Mouse (Mus musculus): ENCODE results near the gene Samd11. TPM values are rescaled to one million over a fixed set of nuclear protein-coding genes. Genes with fewer than 3 reads are reported as not detected.

Gene Samd11
- polyA plus RNA-seq, 1 experiment from 2014 or later = 2.6 TPM

GRCm38 (mm10) chr4:156203001-156203412 lies 52.5 kb downstream of the Samd11 start, which contains the start of gene AW011738:
AW011738 (plus strand) TSS chr4:156203304.
- no peaks in the 10 kb centered on the region for H3K27me3 ChIP-seq (ENCODE audit: control insufficient read depth, insufficient read depth, low read length)
- WGBS = 1% methylated on average over 30 of the region's 39 CpGs
- peak; percentile 82 for DNase-seq (ENCODE audit: low spot score)
- H3K4me1 ChIP-seq (ENCODE audit: control insufficient read depth, insufficient read depth, low read length) = peaks cover 12% of the 10 kb centered on the region
- H3K27ac ChIP-seq (ENCODE audit: low read depth, low read length) = peak within 1 kb of the TSS; percentile 49; the same call in 1 of the 2 replicates
- H3K9me3 ChIP-seq (ENCODE audit: control insufficient read depth, low read length) = no peaks in the 10 kb centered on the region
- H3K36me3 ChIP-seq (ENCODE audit: control insufficient read depth, insufficient read depth, low read length) = no peaks in the 10 kb centered on the region
- H3K4me3 ChIP-seq (ENCODE audit: low read depth, low read length) = peak within 1 kb of the TSS; percentile 62
- peak within 1 kb of the TSS; percentile 79 for H3K9ac ChIP-seq (ENCODE audit: low read length)
- peak within 1 kb of the TSS; percentile 97 for H3K4me2 ChIP-seq (ENCODE audit: low read depth)
- ATAC-seq (ENCODE audit: insufficient read depth, low FRiP score, low TSS enrichment) = peak; percentile 80

GRCm38 (mm10) chr4:156202462-156202893 lies 53.0 kb downstream of the Samd11 start:
- Histone ChIP-seq H3K9me3 (ENCODE audit: control insufficient read depth, low read length) (no peaks in the 10 kb centered on the region), H3K4me3 (ENCODE audit: low read depth, low read length) (peak overlapping the region; percentile 62), H3K27ac (ENCODE audit: low read depth, low read length) (no peak overlapping the region), H3K4me2 (ENCODE audit: low read depth) (peak overlapping the region; percentile 97), H3K36me3 (ENCODE audit: control insufficient read depth, insufficient read depth, low read length) (no peaks in the 10 kb centered on the region), H3K27me3 (ENCODE audit: control insufficient read depth, insufficient read depth, low read length) (no peaks in the 10 kb centered on the region), H3K4me1 (ENCODE audit: control insufficient read depth, insufficient read depth, low read length) (peaks cover 12% of the 10 kb centered on the region), H3K9ac (ENCODE audit: low read length) (peak overlapping the region; percentile 32; the same call in 1 of the 2 replicates)
- WGBS = 49% methylated on average over 12 of the region's 12 CpGs
- ATAC-seq (ENCODE audit: insufficient read depth, low FRiP score, low TSS enrichment) = no peak
- peak; percentile 10 for DNase-seq (ENCODE audit: low spot score)

- no peak within 1 kb of the TSS for H3K9ac ChIP-seq (ENCODE audit: low read length)
- DNase-seq (ENCODE audit: low spot score) (no peak), ATAC-seq (ENCODE audit: insufficient read depth, low FRiP score, low TSS enrichment) (no peak)
- H3K4me3 ChIP-seq (ENCODE audit: low read depth, low read length) = no peak within 1 kb of the TSS
- H3K4me1 ChIP-seq (ENCODE audit: control insufficient read depth, insufficient read depth, low read length) = peaks cover 12% of the 10 kb centered on the region
- H3K36me3 ChIP-seq (ENCODE audit: control insufficient read depth, insufficient read depth, low read length) = no peaks in the 10 kb centered on the region
- H3K27ac ChIP-seq (ENCODE audit: low read depth, low read length) = no peak within 1 kb of the TSS
- no peak within 1 kb of the TSS for H3K4me2 ChIP-seq (ENCODE audit: low read depth)
- H3K9me3 ChIP-seq (ENCODE audit: control insufficient read depth, low read length) = no peaks in the 10 kb centered on the region
- no peaks in the 10 kb centered on the region for H3K27me3 ChIP-seq (ENCODE audit: control insufficient read depth, insufficient read depth, low read length)
- 68% methylated on average over 10 of the region's 10 CpGs for whole genome bisulfite sequencing
Measured at GRCm38 (mm10) chr4:156200623-156201475, 54.6 kb downstream of the Samd11 start, which contains the start of gene Isg15. Isg15 (minus strand) TSS chr4:156200818.

GRCm38 (mm10) chr4:156197829-156198205 lies 57.6 kb downstream of the Samd11 start:
- peak overlapping the region; percentile 93 for H3K27ac ChIP-seq (ENCODE audit: low read depth, low read length)
- H3K9ac ChIP-seq (ENCODE audit: low read length) = peak overlapping the region; percentile 50
- H3K9me3 ChIP-seq (ENCODE audit: control insufficient read depth, low read length) = no peaks in the 10 kb centered on the region
- 0% methylated on average over 26 of the region's 26 CpGs for WGBS
- peaks cover 4% of the 10 kb centered on the region for H3K36me3 ChIP-seq (ENCODE audit: control insufficient read depth, insufficient read depth, low read length)
- peak; percentile 96 for DNase-seq (ENCODE audit: low spot score)
- peak; percentile 95 for ATAC-seq (ENCODE audit: insufficient read depth, low FRiP score, low TSS enrichment)
- peak overlapping the region; percentile 84 for H3K4me3 ChIP-seq (ENCODE audit: low read depth, low read length)
- H3K27me3 ChIP-seq (ENCODE audit: control insufficient read depth, insufficient read depth, low read length) = no peaks in the 10 kb centered on the region
- H3K4me2 ChIP-seq (ENCODE audit: low read depth) = peak overlapping the region; percentile 40
- peaks cover 27% of the 10 kb centered on the region for H3K4me1 ChIP-seq (ENCODE audit: control insufficient read depth, insufficient read depth, low read length)

- peak within 1 kb of the TSS; percentile 93 for H3K27ac ChIP-seq (ENCODE audit: low read depth, low read length)
- peak; percentile 78 for ATAC-seq (ENCODE audit: insufficient read depth, low FRiP score, low TSS enrichment)
- H3K9ac ChIP-seq (ENCODE audit: low read length) = peak within 1 kb of the TSS; percentile 72
- DNase-seq (ENCODE audit: low spot score) = no peak
- WGBS = 0% methylated on average over 35 of the region's 88 CpGs
- H3K4me2 ChIP-seq (ENCODE audit: low read depth) = peak within 1 kb of the TSS; percentile 80
- no peaks in the 10 kb centered on the region for H3K27me3 ChIP-seq (ENCODE audit: control insufficient read depth, insufficient read depth, low read length)
- H3K4me3 ChIP-seq (ENCODE audit: low read depth, low read length) = peak within 1 kb of the TSS; percentile 84
- peaks cover 4% of the 10 kb centered on the region for H3K36me3 ChIP-seq (ENCODE audit: control insufficient read depth, insufficient read depth, low read length)
- H3K9me3 ChIP-seq (ENCODE audit: control insufficient read depth, low read length) = no peaks in the 10 kb centered on the region
- H3K4me1 ChIP-seq (ENCODE audit: control insufficient read depth, insufficient read depth, low read length) = peaks cover 23% of the 10 kb centered on the region
Measured at GRCm38 (mm10) chr4:156197131-156197828, 58.2 kb downstream of the Samd11 start, which contains the start of gene Agrn. Agrn (minus strand) TSS chr4:156197488.

Small RNA genes lying within 50 kb of the gene (microRNA-seq; reads per million reads assigned to microRNA genes)
- gene Mir7658 = 2.9 reads per million, percentile 4 among the genes with 10 or more reads in this experiment

Other genes with a start within 250 kb of the Samd11 start
- 0.45 TPM in 2 replicates for gene Tnfrsf4, start 241.8 kb downstream of the Samd11 start, polyA plus RNA-seq (2014; fragmentation: Nextera tagmentation; extraction: Ambion mirVana)
- gene Tnfrsf18, start 229.5 kb downstream of the Samd11 start, polyA plus RNA-seq (2014; fragmentation: Nextera tagmentation; extraction: Ambion mirVana) = 0.62 and 0.82 TPM in 2 replicates
- not detected in 2 replicates for gene Ttll10, start 196.2 kb downstream of the Samd11 start, polyA plus RNA-seq (2014; fragmentation: Nextera tagmentation; extraction: Ambion mirVana)
- gene 9430015G10Rik, start 145.7 kb downstream of the Samd11 start, polyA plus RNA-seq (2014; fragmentation: Nextera tagmentation; extraction: Ambion mirVana) = 50.6 and 51.9 TPM in 2 replicates
- gene Rnf223, start 125.1 kb downstream of the Samd11 start, polyA plus RNA-seq (2014; fragmentation: Nextera tagmentation; extraction: Ambion mirVana) = 0.73 and 1.0 TPM in 2 replicates
- gene Agrn, start 58.2 kb downstream of the Samd11 start, polyA plus RNA-seq (2014; fragmentation: Nextera tagmentation; extraction: Ambion mirVana) = 85.9 and 91.9 TPM in 2 replicates
- not detected in 2 replicates for gene Isg15, start 54.8 kb downstream of the Samd11 start, polyA plus RNA-seq (2014; fragmentation: Nextera tagmentation; extraction: Ambion mirVana)
- gene AW011738, start 52.4 kb downstream of the Samd11 start, polyA plus RNA-seq (2014; fragmentation: Nextera tagmentation; extraction: Ambion mirVana) = 1.5 and 1.8 TPM in 2 replicates
- gene Perm1, start 39.8 kb downstream of the Samd11 start, polyA plus RNA-seq (2014; fragmentation: Nextera tagmentation; extraction: Ambion mirVana) = 0.57 and 0.85 TPM in 2 replicates
- gene Plekhn1, start 20.8 kb downstream of the Samd11 start, polyA plus RNA-seq (2014; fragmentation: Nextera tagmentation; extraction: Ambion mirVana) = 20.4 and 21.6 TPM in 2 replicates
- 75.3 and 77.4 TPM in 2 replicates for gene Noc2l, start 19.6 kb downstream of the Samd11 start, polyA plus RNA-seq (2014; fragmentation: Nextera tagmentation; extraction: Ambion mirVana)
- gene Vmn2r-ps159, start 75.4 kb upstream of the Samd11 start, polyA plus RNA-seq (2014; fragmentation: Nextera tagmentation; extraction: Ambion mirVana) = not detected in 2 replicates

Data from neural tube, embryonic 11.5 days (tissue).